Mouse (Mus musculus) erythroblast, embryonic 14.5 days (primary cell): ENCODE measurements around the gene Rasa1. TPM values are rescaled to one million over a fixed set of nuclear protein-coding genes. Genes with fewer than 3 reads are reported as not detected.

Experiments used
- H3K27me3 ChIP-seq: 2 replicates; pipeline ENCODE4 v1.6.1; 2012; ENCODE audit warnings: inconsistent platforms; ENCODE audit not compliant: control insufficient read depth
- H3K36me3 ChIP-seq: 2 replicates; pipeline ENCODE4 v1.6.1; 2012; ENCODE audit warnings: mild to moderate bottlenecking, inconsistent platforms; ENCODE audit not compliant: control insufficient read depth
- H3K4me1 ChIP-seq: 2 replicates; pipeline ENCODE4 v1.6.1; 2012; ENCODE audit warnings: inconsistent platforms; ENCODE audit not compliant: control insufficient read depth
- H3K4me3 ChIP-seq: replicated peaks from 2 replicates; pipeline ENCODE3; 2012; ENCODE audit warnings: moderate library complexity, mild to moderate bottlenecking, inconsistent platforms
- H3K9me3 ChIP-seq: 2 replicates; pipeline ENCODE4 v1.6.1; 2012; ENCODE audit warnings: low read length, inconsistent platforms, mixed read lengths; ENCODE audit not compliant: control insufficient read depth
- GATA1 ChIP-seq: IDR thresholded peaks from 2 replicates; pipeline ENCODE4 v1.6.1; 2012; ENCODE audit warnings: low read length, inconsistent platforms, mixed read lengths
- TAL1 ChIP-seq: IDR thresholded peaks from 3 replicates; pipeline ENCODE4 v1.6.1; 2012; ENCODE audit warnings: low read length, inconsistent platforms, mixed read lengths
- polyA plus RNA-seq: library from polyadenylated mRNA; stranded (reverse); fragments of >175 nt; gene quantifications from 2 replicates; pipeline ENCODE4 v1.2.3, GENCODE M21; 2012

Gene Rasa1
- polyA plus RNA-seq, 1 experiment, result 0.06 TPM

DNA sequence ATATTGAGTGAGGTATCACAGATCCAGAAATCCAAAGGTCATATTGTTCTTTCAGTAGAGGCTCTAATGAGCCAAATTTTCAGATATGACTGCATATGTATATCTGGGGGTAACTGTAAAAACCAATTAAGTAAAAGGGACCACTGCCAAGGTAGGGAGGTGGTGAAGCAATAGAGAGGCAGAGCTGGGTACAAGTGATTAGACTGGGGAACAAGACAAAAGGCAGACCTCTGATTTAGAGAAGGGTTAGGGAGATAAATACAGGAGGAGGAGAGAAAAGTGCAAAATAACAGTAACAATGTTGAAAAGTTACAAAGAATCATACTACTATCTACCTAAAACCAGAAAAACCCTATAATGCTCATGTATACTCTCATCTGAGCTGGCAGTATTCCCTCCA is 10.0 kb downstream of the Rasa1 start:
- Histone ChIP-seq H3K9me3 (no peaks in the 10 kb centered on the region), H3K4me3 (no peak overlapping the region), H3K36me3 (no peaks in the 10 kb centered on the region), H3K4me1 (peaks cover 25% of the 10 kb centered on the region), H3K27me3 (no peaks in the 10 kb centered on the region)
- TF ChIP-seq TAL1 (no peak), GATA1 (no peak)

DNA sequence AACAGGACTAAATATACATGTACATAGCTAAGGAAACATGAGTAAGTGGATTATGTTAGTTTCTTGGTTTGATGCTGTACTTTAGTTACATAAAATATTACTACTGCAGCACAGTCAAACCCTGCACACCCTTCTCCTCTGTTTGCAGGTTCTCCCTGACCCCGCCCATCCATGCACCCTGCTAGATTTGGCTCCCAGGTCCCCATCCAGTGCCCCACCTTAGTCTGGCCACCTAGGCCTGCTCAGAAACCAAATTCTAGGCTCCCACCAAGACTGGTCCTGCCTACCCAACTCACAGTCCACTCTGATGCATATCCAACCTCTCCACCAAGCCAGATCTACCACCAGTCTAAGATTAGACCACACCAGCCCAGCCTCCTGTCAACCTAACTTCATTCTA is 14.4 kb downstream of the Rasa1 start:
- peaks cover 10% of the 10 kb centered on the region for H3K4me1 ChIP-seq
- no peak overlapping the region for H3K4me3 ChIP-seq
- H3K9me3 ChIP-seq, result no peaks in the 10 kb centered on the region
- no peak for TF ChIP-seq TAL1
- no peak for TF ChIP-seq GATA1
- no peaks in the 10 kb centered on the region for H3K36me3 ChIP-seq
- no peaks in the 10 kb centered on the region for H3K27me3 ChIP-seq

DNA sequence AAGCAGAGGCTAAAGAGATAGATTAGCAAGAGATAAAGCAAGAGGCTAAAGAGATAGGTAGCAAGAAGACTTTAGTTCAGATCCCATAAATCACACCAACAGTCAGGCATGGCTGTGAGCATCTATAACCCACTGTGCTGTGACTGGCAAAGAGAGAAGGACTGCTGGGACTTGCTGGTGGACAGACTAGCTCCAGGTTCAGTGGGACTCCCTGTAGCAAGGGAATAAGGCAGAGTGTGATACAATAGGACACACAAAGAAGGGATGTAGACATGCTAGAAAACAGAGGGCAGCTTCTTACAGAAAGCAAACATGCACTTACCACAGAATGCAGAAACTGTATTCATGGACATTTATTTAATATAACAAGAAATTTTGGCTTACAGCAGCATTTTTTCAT is 15.1 kb downstream of the Rasa1 start:
- no peak for TF ChIP-seq GATA1
- TF ChIP-seq TAL1, result no peak
- no peaks in the 10 kb centered on the region for H3K36me3 ChIP-seq
- no peak overlapping the region for H3K4me3 ChIP-seq
- H3K4me1 ChIP-seq, result peaks cover 9% of the 10 kb centered on the region
- H3K27me3 ChIP-seq, result no peaks in the 10 kb centered on the region
- no peaks in the 10 kb centered on the region for H3K9me3 ChIP-seq

DNA sequence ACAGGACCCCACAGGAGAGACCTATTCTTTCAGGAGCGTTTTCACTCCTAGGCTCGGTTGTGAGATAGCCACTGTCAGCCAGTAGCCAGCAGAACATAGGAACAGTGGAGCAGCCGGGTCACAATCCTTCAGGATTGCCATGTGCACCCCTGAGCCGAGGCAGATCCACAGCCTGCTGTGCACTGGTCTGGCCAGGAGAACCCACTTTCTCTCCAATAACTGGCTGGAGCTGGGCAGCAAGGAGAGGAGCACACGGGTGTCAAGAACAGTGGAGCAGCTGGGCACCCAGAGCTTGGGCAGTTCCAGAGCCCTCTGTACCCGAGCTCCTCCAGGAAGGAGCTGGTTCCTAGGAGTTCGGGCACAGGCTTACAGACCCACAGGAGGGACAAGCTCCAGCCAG is 50.2 kb downstream of the Rasa1 start:
- no peaks in the 10 kb centered on the region for H3K4me1 ChIP-seq
- no peak overlapping the region for H3K4me3 ChIP-seq
- TF ChIP-seq GATA1 (no peak), TAL1 (no peak)
- H3K27me3 ChIP-seq, result no peaks in the 10 kb centered on the region
- peaks cover 12% of the 10 kb centered on the region for H3K36me3 ChIP-seq
- no peaks in the 10 kb centered on the region for H3K9me3 ChIP-seq

DNA sequence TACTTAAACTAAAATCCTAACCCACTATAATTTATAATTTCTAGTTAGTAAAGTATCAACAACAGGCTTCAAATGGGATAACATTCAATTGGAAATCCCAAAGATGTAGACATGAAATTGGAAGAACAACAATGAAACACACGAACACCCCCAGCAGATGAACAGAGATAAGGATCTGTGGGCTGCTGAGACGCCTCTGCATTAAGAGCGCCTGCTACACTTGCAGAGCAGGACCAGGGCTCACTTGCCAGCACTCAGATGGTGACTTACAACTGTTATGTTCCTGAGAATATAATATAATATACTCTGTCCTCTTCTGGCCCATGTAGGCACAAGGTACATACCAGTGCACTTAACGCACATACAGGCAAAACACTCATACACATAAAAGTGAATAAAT is 70.3 kb downstream of the Rasa1 start:
- Histone ChIP-seq H3K36me3 (peaks cover 36% of the 10 kb centered on the region), H3K4me1 (peaks cover 4% of the 10 kb centered on the region; the same call in 1 of the 2 replicates), H3K4me3 (no peak overlapping the region), H3K9me3 (no peaks in the 10 kb centered on the region), H3K27me3 (no peaks in the 10 kb centered on the region)
- TF ChIP-seq TAL1 (no peak), GATA1 (peak; percentile 47)

DNA sequence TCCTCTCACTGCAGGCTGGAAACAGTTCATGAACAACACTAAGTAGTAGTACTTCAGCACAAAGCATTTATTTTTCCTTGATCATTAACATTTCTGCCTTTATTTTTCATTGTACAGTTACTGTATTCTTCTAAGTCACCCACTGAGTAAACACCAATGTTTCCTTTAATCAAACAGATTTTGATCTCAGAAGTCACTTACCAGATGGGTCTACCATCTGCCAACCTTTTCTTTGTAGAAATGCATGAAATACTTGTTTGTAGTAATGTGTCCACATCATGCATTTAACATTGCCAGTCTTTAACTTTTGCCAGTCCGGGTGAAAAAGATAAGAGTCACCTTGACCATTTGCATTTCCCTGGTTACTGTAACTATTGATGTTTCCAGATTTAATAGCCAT is 78.6 kb downstream of the Rasa1 start:
- H3K4me3 ChIP-seq, result no peak overlapping the region
- TF ChIP-seq GATA1 (no peak), TAL1 (no peak)
- H3K27me3 ChIP-seq, result no peaks in the 10 kb centered on the region
- no peaks in the 10 kb centered on the region for H3K4me1 ChIP-seq
- H3K9me3 ChIP-seq, result no peaks in the 10 kb centered on the region
- peaks cover 37% of the 10 kb centered on the region for H3K36me3 ChIP-seq

DNA sequence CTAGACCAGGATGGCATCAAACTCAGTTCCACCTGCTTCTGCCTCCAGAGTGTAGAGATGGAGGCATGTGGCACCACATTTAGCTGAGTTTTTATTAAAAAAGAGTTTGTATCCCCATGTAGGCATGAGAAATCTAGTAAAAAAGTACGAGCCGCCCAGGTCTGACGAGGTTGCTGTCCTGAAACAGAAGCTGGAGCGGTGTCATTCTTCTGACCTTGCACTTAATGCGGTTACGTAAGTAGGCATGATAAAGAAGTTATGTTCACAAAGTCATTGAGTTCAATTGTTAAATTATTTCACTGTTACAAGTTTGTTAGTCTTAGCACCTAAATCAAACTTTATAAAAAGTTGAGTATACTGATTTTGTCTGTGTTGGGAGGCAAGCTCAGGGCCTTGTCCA is 80.3 kb downstream of the Rasa1 start:
- TF ChIP-seq TAL1 (no peak), GATA1 (no peak)
- no peaks in the 10 kb centered on the region for H3K27me3 ChIP-seq
- peaks cover 42% of the 10 kb centered on the region for H3K36me3 ChIP-seq

DNA sequence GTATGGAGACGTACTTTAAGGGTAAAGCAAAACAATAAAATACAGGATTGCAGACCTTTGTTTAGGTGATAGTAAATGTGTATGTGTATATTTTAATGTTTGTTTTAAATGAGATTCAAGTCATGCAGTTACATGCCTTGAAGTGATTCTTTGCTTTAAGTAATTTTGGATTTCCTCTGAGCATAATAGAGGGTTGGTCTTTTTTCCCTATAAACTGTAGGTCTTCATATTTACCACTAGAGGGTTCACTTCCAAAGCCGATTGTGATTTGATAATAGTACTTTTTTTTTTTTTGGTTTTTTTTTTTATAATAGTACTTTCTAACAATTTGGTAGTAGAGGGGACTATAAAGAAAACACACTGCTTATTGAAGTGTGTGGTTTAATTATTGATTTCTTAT is 81.4 kb downstream of the Rasa1 start:
- no peaks in the 10 kb centered on the region for H3K9me3 ChIP-seq
- H3K4me3 ChIP-seq, result no peak overlapping the region
- no peaks in the 10 kb centered on the region for H3K27me3 ChIP-seq
- H3K36me3 ChIP-seq, result peaks cover 47% of the 10 kb centered on the region
- TF ChIP-seq GATA1 (no peak), TAL1 (no peak)
- H3K4me1 ChIP-seq, result no peaks in the 10 kb centered on the region

More for the DNA sequence above, 80.3 kb downstream of the Rasa1 start:
- no peaks in the 10 kb centered on the region for H3K4me1 ChIP-seq
- no peak overlapping the region for H3K4me3 ChIP-seq
- no peaks in the 10 kb centered on the region for H3K9me3 ChIP-seq

DNA sequence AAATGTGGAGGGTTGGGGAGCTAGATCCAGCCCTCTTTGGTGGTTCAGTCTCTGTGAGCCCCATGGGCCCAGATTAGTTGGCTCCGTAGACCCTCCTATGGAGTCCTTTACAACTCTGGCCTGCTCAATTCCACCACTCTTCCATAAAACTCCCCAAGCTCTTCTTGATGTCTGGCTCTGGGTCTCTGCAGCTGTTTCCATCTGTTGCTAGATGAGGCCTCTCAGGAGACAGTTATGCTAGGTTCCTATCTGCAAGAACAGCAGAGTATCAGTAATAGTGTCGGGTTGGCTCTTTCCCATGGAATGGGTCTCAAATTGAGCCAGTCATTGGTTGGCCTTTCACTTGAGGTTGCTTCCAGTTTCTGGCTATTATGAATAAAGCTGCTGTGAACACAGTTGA is 97.7 kb downstream of the Rasa1 start:
- no peak overlapping the region for H3K4me3 ChIP-seq
- peaks cover 29% of the 10 kb centered on the region for H3K36me3 ChIP-seq
- H3K27me3 ChIP-seq, result no peaks in the 10 kb centered on the region
- peaks cover 23% of the 10 kb centered on the region for H3K4me1 ChIP-seq
- no peaks in the 10 kb centered on the region for H3K9me3 ChIP-seq
- TF ChIP-seq GATA1 (no peak), TAL1 (no peak)

DNA sequence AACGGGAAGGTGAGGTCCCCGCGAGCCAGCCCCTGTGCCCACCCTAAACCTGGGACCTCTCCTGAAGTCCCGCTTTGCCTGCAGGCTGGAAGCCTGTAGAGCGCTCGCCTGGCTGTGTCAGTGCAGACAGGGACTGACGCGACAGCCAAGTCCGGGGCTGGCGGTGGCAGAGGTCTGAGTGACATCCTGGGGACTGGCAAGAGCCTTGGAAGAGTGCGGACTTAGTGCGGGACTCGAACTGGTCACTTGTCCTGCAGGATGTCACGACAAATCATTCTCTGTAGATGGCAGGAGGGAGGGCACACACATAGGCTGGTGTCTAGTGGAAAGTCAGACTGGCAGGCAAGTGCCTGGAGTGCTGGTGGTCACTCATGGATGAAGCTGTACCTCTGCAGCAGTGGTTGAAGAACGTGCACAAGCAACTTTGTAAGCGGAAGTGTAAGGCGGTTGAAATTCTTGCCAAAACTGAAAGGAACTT is 99.2 kb downstream of the Rasa1 start:
- TF ChIP-seq TAL1 (no peak), GATA1 (no peak)
- H3K36me3 ChIP-seq, result peaks cover 25% of the 10 kb centered on the region
- peak overlapping the region; percentile 73 for H3K4me3 ChIP-seq
- peaks cover 23% of the 10 kb centered on the region for H3K4me1 ChIP-seq
- no peaks in the 10 kb centered on the region for H3K9me3 ChIP-seq
- H3K27me3 ChIP-seq, result no peaks in the 10 kb centered on the region
